Mouse (Mus musculus): ENCODE measurements around the gene Plxna4. TPM values are rescaled to one million over a fixed set of nuclear protein-coding genes. Genes with fewer than 3 reads are reported as not detected.
"Not testable (repeated sequence)": the region's sequence is repeated elsewhere in the genome, so short reads cannot be mapped to it uniquely, and the experiment has no call there.

Gene Plxna4
- polyA plus RNA-seq, 1 experiment, result 1.5 TPM

- DNase-seq (ENCODE audit: low read depth), result no peak
These were observed 47.8 kb downstream of the Plxna4 start for GRCm38 (mm10) chr6:32540155-32540554.

GRCm38 (mm10) chr6:32533962-32534740 lies 53.8 kb downstream of the Plxna4 start:
- DNase-seq (ENCODE audit: low read depth), result no peak

GRCm38 (mm10) chr6:32528081-32528570 lies 59.9 kb downstream of the Plxna4 start:
- no peak for DNase-seq (ENCODE audit: low read depth)

GRCm38 (mm10) chr6:32527518-32527917 lies 60.5 kb downstream of the Plxna4 start:
- no peak for DNase-seq (ENCODE audit: low read depth)

- DNase-seq (ENCODE audit: low read depth), result no peak
These were observed 61.2 kb downstream of the Plxna4 start for GRCm38 (mm10) chr6:32526762-32527161.

- peak; percentile 37 for DNase-seq (ENCODE audit: low read depth)
These were observed 67.9 kb downstream of the Plxna4 start for GRCm38 (mm10) chr6:32520097-32520496.

- DNase-seq (ENCODE audit: low read depth), result no peak
These were observed 69.4 kb downstream of the Plxna4 start for GRCm38 (mm10) chr6:32518617-32519016.

- no peak for DNase-seq (ENCODE audit: low read depth)
These were observed 73.9 kb downstream of the Plxna4 start for GRCm38 (mm10) chr6:32514096-32514495.

GRCm38 (mm10) chr6:32512010-32512409 lies 76.0 kb downstream of the Plxna4 start:
- DNase-seq (ENCODE audit: low read depth), result no peak

- no peak for DNase-seq (ENCODE audit: low read depth)
These were observed 77.1 kb downstream of the Plxna4 start for GRCm38 (mm10) chr6:32510924-32511323.

GRCm38 (mm10) chr6:32510491-32510890 lies 77.5 kb downstream of the Plxna4 start:
- DNase-seq (ENCODE audit: low read depth), result no peak

- DNase-seq (ENCODE audit: low read depth), result no peak
These were observed 78.9 kb downstream of the Plxna4 start for GRCm38 (mm10) chr6:32509046-32509445.

GRCm38 (mm10) chr6:32504963-32505362 lies 83.0 kb downstream of the Plxna4 start:
- no peak for DNase-seq (ENCODE audit: low read depth)

- not testable (repeated sequence) for DNase-seq (ENCODE audit: low read depth)
These were observed 86.8 kb downstream of the Plxna4 start for GRCm38 (mm10) chr6:32501186-32501585.

- no peak for DNase-seq (ENCODE audit: low read depth)
These were observed 89.9 kb downstream of the Plxna4 start for GRCm38 (mm10) chr6:32498106-32498505.

GRCm38 (mm10) chr6:32496109-32496508 lies 91.9 kb downstream of the Plxna4 start:
- DNase-seq (ENCODE audit: low read depth), result no peak

- no peak for DNase-seq (ENCODE audit: low read depth)
These were observed 92.5 kb downstream of the Plxna4 start for GRCm38 (mm10) chr6:32495532-32495931.

GRCm38 (mm10) chr6:32493557-32493956 lies 94.4 kb downstream of the Plxna4 start:
- no peak for DNase-seq (ENCODE audit: low read depth)

GRCm38 (mm10) chr6:32487121-32487520 lies 100.9 kb downstream of the Plxna4 start:
- no peak for DNase-seq (ENCODE audit: low read depth)

- DNase-seq (ENCODE audit: low read depth), result no peak
These were observed 105.5 kb downstream of the Plxna4 start for GRCm38 (mm10) chr6:32482469-32482868.

- no peak for DNase-seq (ENCODE audit: low read depth)
These were observed 107.3 kb downstream of the Plxna4 start for GRCm38 (mm10) chr6:32480741-32481140.

GRCm38 (mm10) chr6:32479765-32480164 lies 108.2 kb downstream of the Plxna4 start:
- DNase-seq (ENCODE audit: low read depth), result no peak

GRCm38 (mm10) chr6:32479193-32479758 lies 108.7 kb downstream of the Plxna4 start:
- no peak for DNase-seq (ENCODE audit: low read depth)
